Mouse (Mus musculus) ES-E14 (cell line): Measurements from ENCODE around the gene Dscam.

Experiments used
- CHD2 ChIP-seq: IDR thresholded peaks from 2 replicates; pipeline ENCODE4 v1.6.1; 2014; ENCODE audit warnings: mild to moderate bottlenecking, low read depth, low read length, inconsistent platforms
- ZC3H11A ChIP-seq: IDR thresholded peaks from 2 replicates; pipeline ENCODE4 v1.6.1; 2012; ENCODE audit warnings: low read depth, mild to moderate bottlenecking, inconsistent platforms, low read length, borderline replicate concordance

DNA sequence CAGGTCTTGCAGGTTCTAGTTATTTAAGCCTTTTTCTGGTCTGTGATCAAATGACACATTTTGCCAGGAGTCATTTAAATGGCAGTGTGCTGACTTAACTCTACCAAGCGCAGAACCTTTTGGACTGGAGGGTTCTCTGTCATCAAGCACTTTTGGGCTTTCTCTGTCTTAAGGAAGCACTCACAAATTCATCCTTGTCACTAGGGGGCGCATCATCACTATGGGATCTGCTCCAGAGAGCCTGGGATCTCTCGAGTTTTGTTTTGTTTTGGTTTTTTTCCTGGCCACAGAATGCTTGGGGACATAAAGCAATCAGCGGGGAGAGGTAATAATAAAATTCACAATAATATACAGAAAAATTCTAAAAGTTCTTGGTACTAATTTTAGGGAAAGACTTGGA, 486.0 kb downstream of the Dscam start:
- TF ChIP-seq CHD2, result no peak
- peak; percentile 56; the same call in 1 of the 2 replicates for TF ChIP-seq ZC3H11A
